Mouse (Mus musculus) fat pad, adult 2 months (tissue): ENCODE measurements around the gene Mpeg1.

Source experiments
- DNase-seq: peaks from one replicate; pipeline ENCODE4 v3.0.0-alpha.2; 2011; ENCODE audit warnings: low read depth, low spot score; ENCODE audit errors: extremely low read depth

The Mpeg1 gene

DNA sequence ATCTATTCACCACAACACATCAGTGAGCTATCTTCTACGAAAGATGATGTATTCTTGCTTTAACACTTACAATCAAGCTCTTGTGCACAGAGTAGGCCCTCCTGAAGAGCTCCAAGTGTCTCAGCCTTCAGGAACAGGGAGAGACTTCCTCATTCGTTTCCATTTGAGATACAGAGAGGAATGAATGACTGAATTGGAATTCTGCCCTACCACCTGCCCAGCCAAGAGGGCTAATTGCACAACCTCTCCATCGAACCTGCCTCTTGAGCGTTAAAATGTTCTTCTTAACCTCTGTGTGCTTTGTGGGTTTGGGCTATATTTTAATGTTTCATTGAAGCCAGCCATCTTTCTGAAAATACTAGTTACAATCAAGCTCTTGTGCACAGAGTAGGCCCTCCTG lies 4.1 kb downstream of the Mpeg1 start:
- no peak for DNase-seq

- no peak for DNase-seq
Measured at GRCm38 (mm10) chr19:12465530-12466144, 5.1 kb downstream of the Mpeg1 start.

GRCm38 (mm10) chr19:12466204-12466603 lies 5.6 kb downstream of the Mpeg1 start:
- no peak for DNase-seq

GRCm38 (mm10) chr19:12467436-12467835 lies 6.9 kb downstream of the Mpeg1 start:
- no peak for DNase-seq

DNA sequence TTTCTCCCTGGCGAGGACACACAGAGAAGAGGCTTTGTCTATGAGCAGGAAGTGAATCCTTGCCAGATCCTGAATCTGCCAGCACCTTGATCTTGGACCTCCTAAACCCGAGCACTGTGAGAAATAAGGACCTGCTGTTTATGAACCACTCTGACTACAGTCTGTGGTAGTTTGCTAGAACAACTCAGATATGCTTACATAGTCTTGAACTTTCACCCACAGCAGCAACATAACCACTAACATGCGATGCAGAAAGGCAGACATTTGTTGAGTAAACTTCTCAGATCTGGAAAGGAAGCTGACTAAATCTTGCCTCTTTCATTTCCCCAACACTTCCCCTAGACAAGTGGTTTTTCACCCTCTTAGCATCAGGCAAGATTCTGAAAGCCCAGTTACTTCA lies 11.3 kb downstream of the Mpeg1 start:
- DNase-seq = no peak

- no peak for DNase-seq
Measured at GRCm38 (mm10) chr19:12472381-12472976, 11.9 kb downstream of the Mpeg1 start.

GRCm38 (mm10) chr19:12473201-12473641 lies 12.6 kb downstream of the Mpeg1 start:
- no peak for DNase-seq

DNA sequence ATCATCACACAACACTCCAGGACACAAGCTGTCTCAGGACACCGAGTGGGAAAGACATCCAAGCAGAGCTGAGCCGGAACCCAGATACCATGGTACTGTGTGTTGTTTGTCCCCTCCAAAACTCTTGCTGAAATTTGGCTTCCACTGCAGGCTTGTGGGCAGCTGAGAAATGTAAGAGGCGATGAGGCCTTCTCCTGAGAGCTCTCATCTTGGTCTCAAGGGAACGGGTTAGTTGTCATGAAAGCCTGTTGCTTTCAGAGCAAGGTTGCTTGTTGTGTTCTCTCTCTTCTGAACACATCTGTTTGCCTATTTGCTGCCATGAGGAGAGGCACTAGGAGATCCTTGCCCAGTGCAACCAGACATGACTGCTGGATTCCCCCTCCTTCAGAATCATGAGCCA lies 13.4 kb downstream of the Mpeg1 start:
- no peak for DNase-seq

DNA sequence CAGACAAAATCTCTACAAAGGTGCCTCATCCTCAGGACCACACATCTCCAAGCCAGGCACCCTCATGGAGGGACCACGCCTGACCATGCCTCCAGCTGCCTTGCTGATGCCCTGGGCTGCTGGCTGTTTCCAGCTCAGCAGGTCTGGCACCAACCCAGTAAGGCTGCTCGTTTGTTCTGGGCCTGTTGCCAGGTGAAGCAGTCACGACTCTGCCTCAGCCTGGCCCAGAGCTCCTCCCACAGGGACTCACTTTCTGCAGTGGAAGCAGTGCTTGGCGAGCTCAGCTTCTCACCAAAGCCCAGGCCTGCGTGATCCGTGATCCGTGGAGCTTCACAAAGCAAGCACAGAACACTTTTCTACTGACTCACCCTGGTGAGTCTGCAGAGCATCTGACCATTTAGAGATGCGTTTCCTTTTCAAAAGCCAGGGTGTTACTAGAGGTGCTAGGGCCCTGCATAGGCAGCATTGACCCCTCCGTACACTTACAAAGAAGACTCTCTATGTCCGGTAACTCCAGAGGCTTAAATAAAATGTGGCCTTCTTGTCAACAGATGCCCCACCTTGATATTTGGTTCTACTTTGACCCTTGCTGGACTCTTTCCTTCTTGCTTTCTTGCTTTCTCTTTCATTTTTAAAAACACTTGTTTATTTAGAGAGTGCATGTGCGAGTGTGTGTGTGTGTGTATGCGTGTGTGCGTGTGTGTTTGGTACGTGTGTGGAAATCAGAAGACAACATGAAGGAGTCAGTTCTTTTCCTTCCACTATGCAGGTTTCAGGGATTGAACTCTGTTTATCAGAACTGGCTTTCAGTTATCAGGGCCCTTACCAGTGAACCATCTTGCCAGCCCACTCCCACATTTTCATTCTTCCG lies 15.0 kb downstream of the Mpeg1 start:
- DNase-seq = no peak

GRCm38 (mm10) chr19:12476721-12477270 lies 16.2 kb downstream of the Mpeg1 start:
- DNase-seq = no peak

- DNase-seq = no peak
Measured at GRCm38 (mm10) chr19:12478369-12478768, 17.8 kb downstream of the Mpeg1 start.

DNA sequence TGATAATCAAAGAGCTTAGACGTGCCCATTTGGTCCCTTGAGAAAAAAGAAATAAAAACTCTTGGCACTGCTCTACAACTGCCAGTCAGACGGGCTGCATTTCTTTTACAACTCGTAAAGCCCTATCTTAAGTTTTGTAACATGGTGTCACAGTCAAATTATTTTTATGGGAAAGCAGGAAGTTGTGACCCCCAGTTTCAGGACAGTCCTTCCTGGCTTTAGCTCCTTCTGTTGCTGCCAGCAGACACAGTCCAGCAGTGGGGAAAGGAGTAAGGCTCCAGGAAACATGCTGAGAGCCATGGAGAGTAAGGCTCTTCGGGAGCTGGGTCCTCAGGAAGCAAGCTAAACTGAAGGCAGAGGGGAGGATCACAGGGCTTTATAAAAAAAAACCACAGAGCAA lies 23.2 kb downstream of the Mpeg1 start:
- no peak for DNase-seq

DNA sequence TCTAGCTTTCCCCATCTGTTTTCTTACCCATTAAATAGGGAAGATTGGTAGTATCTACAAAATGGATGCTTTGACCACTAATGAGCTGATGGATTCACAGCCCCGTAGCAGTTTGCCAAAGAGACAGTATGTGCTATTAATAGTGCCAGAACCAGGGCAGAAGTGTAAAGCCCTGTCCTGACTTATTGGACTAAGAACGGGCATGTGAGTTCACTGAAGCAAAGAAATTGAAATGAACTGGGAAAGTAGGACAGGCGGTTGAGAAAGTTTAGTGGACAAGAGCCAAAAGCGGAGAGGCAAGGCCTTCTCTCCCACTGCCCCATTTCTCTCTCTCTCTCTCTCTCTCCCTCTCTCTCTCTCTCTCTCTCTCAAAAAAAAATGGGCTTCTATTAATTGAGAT lies 23.6 kb downstream of the Mpeg1 start:
- no peak for DNase-seq

DNA sequence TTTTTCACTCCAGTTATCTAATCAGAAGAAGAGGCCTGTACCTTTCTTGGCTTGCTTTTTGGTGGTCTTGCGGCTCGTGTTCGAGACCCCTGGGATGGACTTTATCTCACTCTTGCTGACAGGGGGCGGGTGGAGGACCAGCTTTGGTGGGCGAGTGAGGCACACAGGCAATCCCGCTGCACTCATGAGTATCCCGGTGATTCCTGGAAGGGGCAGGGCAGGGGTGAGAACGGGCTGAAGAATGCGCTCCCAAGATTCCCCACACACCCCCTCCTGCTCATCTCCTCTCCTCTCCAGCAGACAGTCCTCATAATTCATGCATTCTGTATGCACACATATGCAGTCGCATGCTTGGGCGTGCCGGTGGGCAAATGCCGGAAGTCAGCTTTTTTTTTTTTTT lies 24.6 kb downstream of the Mpeg1 start:
- no peak for DNase-seq

DNA sequence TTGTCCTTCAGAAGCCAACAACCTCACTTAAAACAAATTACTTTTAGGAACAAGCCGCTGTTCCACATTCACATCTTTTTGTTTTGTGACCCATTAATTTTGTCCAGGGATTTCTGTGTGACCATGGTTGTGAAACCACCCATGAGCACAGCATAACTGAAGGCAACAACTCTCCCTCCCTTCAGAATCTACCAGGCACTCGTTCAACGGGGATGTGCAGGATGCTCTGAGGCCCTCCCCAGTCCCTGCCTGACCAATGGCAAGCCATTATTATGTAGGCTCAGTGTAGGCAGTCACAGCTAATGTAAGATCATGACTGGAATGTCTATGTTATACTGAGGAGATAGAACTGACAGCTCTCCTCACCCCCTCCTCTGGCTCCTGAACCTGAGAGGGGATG lies 25.1 kb downstream of the Mpeg1 start:
- no peak for DNase-seq

DNA sequence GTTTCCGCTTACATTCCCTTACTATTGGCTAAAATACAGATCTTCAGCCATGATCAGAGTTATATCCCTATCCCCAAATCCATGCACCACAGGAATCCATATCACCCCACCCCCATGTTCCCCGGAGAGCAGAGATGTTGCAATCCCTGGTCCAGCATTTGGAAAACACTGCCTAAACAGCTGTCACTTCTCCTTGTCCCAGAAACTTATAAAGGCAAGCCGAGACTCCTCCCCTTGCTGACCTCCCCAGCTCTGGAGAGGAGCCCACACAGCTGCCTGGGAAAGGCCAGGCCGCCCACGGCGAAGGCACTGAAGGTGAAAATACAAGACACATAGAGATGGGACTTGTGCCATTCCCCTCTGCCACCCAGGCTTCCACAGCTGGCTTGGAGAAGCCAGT lies 26.3 kb downstream of the Mpeg1 start:
- DNase-seq = peak; percentile 81

- no peak for DNase-seq
Measured at GRCm38 (mm10) chr19:12487511-12488204, 27.1 kb downstream of the Mpeg1 start.

GRCm38 (mm10) chr19:12488205-12488966 lies 27.8 kb downstream of the Mpeg1 start:
- no peak for DNase-seq

DNA sequence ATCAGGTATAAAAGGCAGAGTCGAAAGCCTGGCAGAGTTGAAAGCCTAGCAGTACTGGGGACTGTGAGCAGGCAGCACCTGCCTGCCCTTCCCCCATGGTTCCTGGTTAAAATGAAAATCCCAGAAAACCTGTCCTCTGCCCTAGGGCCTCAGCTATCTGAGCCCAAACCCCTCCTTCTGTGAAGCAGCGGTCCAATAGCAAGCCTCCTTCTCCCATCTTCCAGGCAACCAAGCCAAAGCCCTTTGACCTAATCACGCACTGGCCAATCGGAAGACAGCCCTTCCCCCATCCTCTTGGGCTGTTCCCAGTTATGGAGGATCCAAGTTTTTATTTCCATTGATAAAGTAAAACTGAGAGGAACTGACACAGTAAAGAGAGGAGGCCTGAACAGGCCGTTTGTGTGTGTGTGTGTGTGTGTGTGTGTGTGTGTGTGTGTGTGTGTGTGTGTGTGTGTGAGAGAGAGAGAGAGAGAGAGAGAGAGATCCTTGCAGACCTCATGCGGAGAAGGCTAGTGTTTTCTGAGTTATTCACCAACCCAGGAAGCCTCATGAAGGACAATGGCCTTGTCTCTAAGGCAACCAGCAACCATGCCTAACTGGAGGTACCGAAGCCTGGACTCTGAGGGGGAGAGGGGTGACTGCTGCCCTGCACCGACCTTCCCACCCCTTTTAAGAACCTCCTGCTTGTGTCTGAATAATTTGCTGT lies 28.5 kb downstream of the Mpeg1 start:
- no peak for DNase-seq
